Mouse (Mus musculus) intestine, embryonic 16.5 days (tissue): ENCODE data around the gene Casz1. TPM values are rescaled to one million over a fixed set of nuclear protein-coding genes. Genes with fewer than 3 reads are reported as not detected.

Source experiments
- ATAC-seq: fragments of 200-750 bp; cut with Nextera tagmentation; 2 replicates; pipeline ENCODE4 v1.8.0; 2017; ENCODE audit warnings: moderate TSS enrichment, moderate library complexity
- H3K27ac ChIP-seq: fragments of 300-500 bp; sonication (generic); 2 replicates; pipeline ENCODE4 v1.5.1; 2014; ENCODE audit warnings: mild to moderate bottlenecking, low read length
- H3K27me3 ChIP-seq: fragments of 300-500 bp; sonication (generic); replicated peaks from 2 replicates; pipeline ENCODE4 v1.6.1; 2014; ENCODE audit warnings: low read length, control low read depth, mixed read lengths; ENCODE audit not compliant: control insufficient read depth, insufficient read depth
- H3K36me3 ChIP-seq: fragments of 300-500 bp; sonication (generic); 2 replicates; pipeline ENCODE4 v1.6.1; 2014; ENCODE audit warnings: low read length, control low read depth; ENCODE audit not compliant: control insufficient read depth, insufficient read depth
- H3K4me1 ChIP-seq: fragments of 300-500 bp; sonication (generic); 2 replicates; pipeline ENCODE4 v1.6.1; 2014; ENCODE audit warnings: low read length, control low read depth, mixed read lengths; ENCODE audit not compliant: control insufficient read depth, insufficient read depth
- H3K4me2 ChIP-seq: fragments of 300-500 bp; sonication (generic); 2 replicates; pipeline ENCODE4 v1.6.1; 2014; ENCODE audit warnings: low read depth, low read length, control low read depth
- H3K4me3 ChIP-seq: fragments of 300-500 bp; sonication (generic); 2 replicates; pipeline ENCODE4 v1.5.1; 2014; ENCODE audit warnings: mild to moderate bottlenecking, low read length
- H3K9ac ChIP-seq: fragments of 300-500 bp; sonication (generic); 2 replicates; pipeline ENCODE4 v1.6.1; 2014; ENCODE audit warnings: low read depth, low read length
- H3K9me3 ChIP-seq: fragments of 300-500 bp; sonication (generic); 2 replicates; pipeline ENCODE4 v1.6.1; 2016; ENCODE audit warnings: low read length, control low read depth; ENCODE audit not compliant: control insufficient read depth
- WGBS: fragments of 180-500 bp; shearing (Covaris S2); extraction: QIAGEN DNeasy Blood & Tissue Kit; methylation state at CpG from one replicate; pipeline ENCODE4 v1.1.7; 2014; 5-methylcytosine and 5-hydroxymethylcytosine counted together
- polyA plus RNA-seq: library from polyadenylated mRNA; unstranded; fragments of >200 nt; fragmentation: Nextera tagmentation; extraction: Ambion mirVana; gene quantifications from 2 replicates; pipeline ENCODE4 v1.2.1, GENCODE M21; 2015

Gene Casz1
- polyA plus RNA-seq, 1 experiment from 2014 or later = 5.9 TPM

DNA sequence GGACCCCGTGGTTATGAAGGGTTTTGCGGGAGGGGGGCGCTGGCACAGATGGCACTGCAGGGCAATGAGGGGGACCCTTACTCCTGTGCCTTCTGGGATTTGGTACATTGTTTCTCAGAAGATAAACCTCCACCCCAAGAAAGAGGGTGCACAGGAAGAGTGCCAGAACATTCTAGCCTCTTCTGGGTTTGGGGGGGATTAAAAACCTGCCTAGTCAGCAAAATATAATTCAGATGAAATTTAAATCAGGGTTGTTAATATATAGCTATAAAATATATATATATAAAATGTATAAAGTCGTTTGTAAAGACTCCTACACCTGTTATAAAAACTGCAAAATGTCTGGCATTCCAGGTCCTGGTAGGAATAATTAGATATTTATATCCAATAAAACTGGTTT is 48.8 kb downstream of the Casz1 start:
- Histone ChIP-seq H3K4me3 (no peak overlapping the region), H3K27ac (no peak overlapping the region), H3K4me1 (peaks cover 9% of the 10 kb centered on the region), H3K36me3 (no peaks in the 10 kb centered on the region), H3K9me3 (no peaks in the 10 kb centered on the region), H3K27me3 (no peaks in the 10 kb centered on the region), H3K9ac (no peak overlapping the region), H3K4me2 (no peak overlapping the region)
- WGBS = 73% methylated on average over 4 of the region's 4 CpGs
- ATAC-seq = no peak

DNA sequence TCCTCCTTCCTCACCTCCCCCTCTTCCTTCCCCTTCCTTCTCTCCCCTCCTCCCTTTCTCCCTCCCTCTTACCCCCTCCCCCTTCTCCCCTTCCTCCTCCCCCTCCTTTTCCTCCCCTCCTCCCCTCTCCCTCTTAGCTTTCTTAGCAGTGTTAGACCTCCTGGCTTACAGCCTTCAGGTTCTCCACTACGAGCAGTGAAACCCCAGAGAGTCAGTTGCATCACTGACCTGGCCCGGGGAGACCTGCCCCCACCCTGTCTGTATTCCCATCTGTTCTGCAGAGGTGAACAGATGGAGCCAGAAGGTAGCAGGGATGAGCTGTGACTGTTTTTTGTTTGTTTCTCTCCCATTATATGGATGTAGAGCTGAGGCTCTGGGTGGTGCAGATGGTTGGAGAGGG is 49.9 kb downstream of the Casz1 start:
- ATAC-seq = no peak
- Histone ChIP-seq H3K27me3 (peaks cover 2% of the 10 kb centered on the region; the same call in 1 of the 2 replicates), H3K4me3 (no peak overlapping the region), H3K4me1 (peaks cover 9% of the 10 kb centered on the region), H3K9me3 (no peaks in the 10 kb centered on the region), H3K36me3 (no peaks in the 10 kb centered on the region), H3K9ac (no peak overlapping the region), H3K4me2 (no peak overlapping the region), H3K27ac (no peak overlapping the region)
- WGBS = 30% methylated on average over 2 of the region's 2 CpGs

DNA sequence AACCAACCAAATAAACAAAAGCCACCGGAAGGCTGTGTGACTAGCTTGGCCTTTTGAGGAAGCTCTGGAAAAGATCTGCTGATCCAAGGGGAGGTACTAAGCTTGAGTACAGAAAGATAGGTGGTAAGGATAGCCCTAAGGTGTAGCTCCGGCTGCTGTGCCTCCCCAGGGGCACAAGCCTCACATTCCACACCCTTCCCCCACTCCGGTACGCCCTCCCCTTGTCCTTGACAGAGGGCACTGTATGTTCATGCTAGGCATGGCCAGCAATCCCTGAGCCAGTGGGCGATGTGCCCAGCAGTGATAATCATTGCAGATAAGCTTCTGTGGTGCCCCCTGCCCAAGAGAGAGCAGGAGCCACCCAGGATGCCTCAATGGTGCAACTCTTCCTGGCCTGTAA is 51.3 kb downstream of the Casz1 start:
- Histone ChIP-seq H3K36me3 (no peaks in the 10 kb centered on the region), H3K4me2 (no peak overlapping the region), H3K4me3 (no peak overlapping the region), H3K27ac (no peak overlapping the region), H3K27me3 (peaks cover 9% of the 10 kb centered on the region), H3K9me3 (no peaks in the 10 kb centered on the region), H3K9ac (no peak overlapping the region), H3K4me1 (peaks cover 19% of the 10 kb centered on the region)
- no peak for ATAC-seq
- 80% methylated on average over 5 of the region's 5 CpGs for WGBS

DNA sequence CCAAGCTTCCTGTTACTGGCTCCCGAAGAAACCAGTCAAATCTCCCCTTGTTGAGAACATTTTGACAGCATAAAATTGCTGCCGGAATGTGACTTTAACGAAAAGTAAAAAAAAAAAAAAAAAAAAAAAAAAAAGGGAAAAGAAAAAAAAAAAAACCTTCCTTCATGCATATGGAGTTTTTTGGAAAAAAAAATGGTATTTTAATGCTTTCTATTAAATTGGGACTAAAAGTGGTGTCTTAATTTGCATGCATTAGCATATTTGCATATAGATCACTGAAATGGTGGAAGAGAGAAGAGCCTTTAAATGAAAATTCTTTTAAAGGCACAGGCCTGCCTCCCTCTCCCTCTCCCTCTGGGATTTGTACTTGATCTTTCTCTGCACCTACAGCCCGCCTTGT is 52.0 kb downstream of the Casz1 start:
- no peaks in the 10 kb centered on the region for H3K9me3 ChIP-seq
- H3K36me3 ChIP-seq = no peaks in the 10 kb centered on the region
- peaks cover 11% of the 10 kb centered on the region for H3K27me3 ChIP-seq
- no peak overlapping the region for H3K4me2 ChIP-seq
- WGBS = 83% methylated on average over 4 of the region's 4 CpGs
- H3K4me3 ChIP-seq = no peak overlapping the region
- H3K4me1 ChIP-seq = peaks cover 19% of the 10 kb centered on the region
- ATAC-seq = no peak
- H3K27ac ChIP-seq = no peak overlapping the region
- no peak overlapping the region for H3K9ac ChIP-seq

DNA sequence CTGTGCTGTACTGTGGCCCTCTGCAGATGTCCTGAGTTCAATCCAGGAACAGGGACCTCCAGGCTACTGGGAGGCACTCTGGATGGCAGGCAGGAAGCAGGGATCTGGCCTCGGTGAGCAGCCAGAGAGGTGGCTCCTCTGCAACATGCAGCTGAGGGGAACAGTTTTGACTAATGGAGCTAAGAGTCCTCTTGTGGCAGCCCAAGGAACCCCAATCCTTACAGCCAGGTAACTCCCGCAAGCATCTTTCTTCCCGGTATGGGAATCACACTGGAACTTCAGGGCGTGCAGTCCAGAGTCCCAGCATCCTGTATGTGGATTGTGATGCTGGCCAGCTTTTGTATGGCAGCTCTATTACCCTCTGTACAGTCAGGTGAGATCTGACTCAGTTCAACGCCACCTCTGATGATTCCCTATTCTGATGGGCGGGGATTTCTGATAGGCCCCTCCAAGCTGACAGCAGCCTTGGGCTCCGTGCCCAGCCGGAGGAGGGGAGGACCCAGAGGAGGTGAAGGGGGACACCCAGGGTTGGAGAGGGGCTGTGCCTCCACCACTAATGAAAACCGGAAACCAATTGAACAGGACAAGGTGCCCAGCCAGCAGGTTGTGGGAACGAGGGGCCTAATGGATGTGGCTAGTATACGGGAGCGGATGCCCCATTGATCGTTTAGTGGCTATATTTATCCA is 53.3 kb downstream of the Casz1 start:
- Histone ChIP-seq H3K27me3 (peaks cover 11% of the 10 kb centered on the region), H3K36me3 (no peaks in the 10 kb centered on the region), H3K4me1 (peaks cover 13% of the 10 kb centered on the region), H3K9ac (no peak overlapping the region), H3K9me3 (no peaks in the 10 kb centered on the region), H3K4me2 (no peak overlapping the region), H3K27ac (no peak overlapping the region), H3K4me3 (no peak overlapping the region)
- ATAC-seq = peak; percentile 11; the same call in 1 of the 2 replicates
- WGBS = 70% methylated on average over 13 of the region's 13 CpGs

DNA sequence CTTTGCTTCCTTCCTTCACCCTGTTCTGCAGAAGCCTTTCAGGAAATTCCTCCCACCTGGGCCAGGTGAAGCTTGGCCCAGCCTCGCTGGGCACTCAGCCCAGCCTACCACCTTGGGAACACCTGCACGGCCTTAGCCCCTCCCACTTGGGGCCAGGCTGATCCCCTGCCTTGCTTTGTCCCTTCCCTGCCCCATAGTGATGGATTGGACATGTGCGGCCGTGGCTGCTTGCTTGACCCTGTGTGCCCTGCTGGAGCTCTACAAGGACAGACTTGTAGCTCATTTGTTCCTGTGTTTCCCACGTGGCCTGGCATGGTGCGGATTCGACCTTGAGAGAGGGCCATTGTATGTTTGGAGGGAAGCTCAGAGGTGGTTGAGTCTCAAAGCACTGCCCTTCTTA is 54.0 kb downstream of the Casz1 start:
- H3K27me3 ChIP-seq = peaks cover 11% of the 10 kb centered on the region
- H3K27ac ChIP-seq = no peak overlapping the region
- H3K4me1 ChIP-seq = peaks cover 13% of the 10 kb centered on the region
- no peaks in the 10 kb centered on the region for H3K9me3 ChIP-seq
- no peak overlapping the region for H3K4me2 ChIP-seq
- no peak overlapping the region for H3K9ac ChIP-seq
- no peaks in the 10 kb centered on the region for H3K36me3 ChIP-seq
- WGBS = 61% methylated on average over 7 of the region's 7 CpGs
- ATAC-seq = peak; percentile 77
- no peak overlapping the region for H3K4me3 ChIP-seq

DNA sequence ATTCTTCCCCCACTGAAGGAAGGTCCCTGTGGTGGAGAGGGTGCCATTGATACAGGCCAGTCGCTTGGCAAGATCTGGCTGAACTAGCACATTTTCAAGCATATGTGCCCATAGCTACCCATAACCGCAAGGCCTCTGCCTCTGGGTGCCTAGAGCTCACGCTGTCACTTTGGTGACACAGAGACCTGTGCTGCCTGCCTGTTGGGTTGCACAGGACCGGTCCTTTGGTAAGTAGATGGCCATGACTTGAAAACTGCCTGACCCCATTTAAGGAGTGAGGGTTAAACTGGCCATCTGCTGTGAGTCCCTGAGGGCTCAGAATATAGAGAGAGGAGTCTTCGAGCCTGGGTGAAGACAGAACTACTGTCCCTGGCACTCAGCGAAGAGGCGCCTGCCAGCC is 55.2 kb downstream of the Casz1 start:
- Histone ChIP-seq H3K9me3 (no peaks in the 10 kb centered on the region), H3K9ac (peak overlapping the region; percentile 40; the same call in 1 of the 2 replicates), H3K4me3 (0 out of 2 replicates have a peak overlapping the region, but pooled peaks have one; percentile 19), H3K27ac (peak overlapping the region; percentile 18; the same call in 1 of the 2 replicates), H3K4me2 (peak overlapping the region; percentile 38), H3K27me3 (peaks cover 11% of the 10 kb centered on the region), H3K4me1 (peaks cover 13% of the 10 kb centered on the region), H3K36me3 (no peaks in the 10 kb centered on the region)
- ATAC-seq = no peak
- WGBS = 52% methylated on average over 7 of the region's 7 CpGs

DNA sequence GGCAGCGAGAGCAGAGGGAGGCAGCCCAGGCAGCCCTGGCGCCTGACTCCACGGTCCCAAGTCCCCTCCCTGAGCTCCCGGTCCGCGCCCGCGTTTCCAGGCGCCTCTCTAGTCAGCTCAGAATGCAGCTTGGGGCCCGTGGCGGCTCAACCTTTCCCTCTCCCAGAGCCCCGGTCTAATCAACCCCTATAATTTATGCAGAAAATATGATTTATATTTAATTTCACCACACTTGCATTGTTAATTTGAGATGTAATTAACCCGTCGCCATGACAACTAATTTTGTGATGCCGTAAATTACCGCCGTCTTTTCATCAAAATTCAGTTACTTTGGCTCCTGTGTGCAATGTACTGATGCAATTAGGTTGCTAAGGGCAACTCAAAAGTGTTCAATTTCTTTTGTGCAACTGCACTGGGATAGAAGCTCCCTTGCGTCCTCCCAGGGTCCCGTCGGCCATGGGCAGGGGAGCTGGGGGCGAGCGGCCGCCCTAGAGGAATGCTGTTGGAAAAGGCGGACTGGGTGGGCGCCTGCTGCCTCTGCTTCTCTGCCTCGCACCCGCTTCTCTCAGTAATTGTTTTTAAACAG is 55.8 kb downstream of the Casz1 start:
- ATAC-seq = peak; percentile 58
- H3K27me3 ChIP-seq = peaks cover 11% of the 10 kb centered on the region
- no peak overlapping the region for H3K27ac ChIP-seq
- H3K4me3 ChIP-seq = peak overlapping the region; percentile 19
- H3K4me1 ChIP-seq = peaks cover 13% of the 10 kb centered on the region
- H3K9ac ChIP-seq = peak overlapping the region; percentile 40; the same call in 1 of the 2 replicates
- WGBS = 9% methylated on average over 27 of the region's 27 CpGs
- H3K4me2 ChIP-seq = peak overlapping the region; percentile 38
- no peaks in the 10 kb centered on the region for H3K9me3 ChIP-seq
- no peaks in the 10 kb centered on the region for H3K36me3 ChIP-seq

DNA sequence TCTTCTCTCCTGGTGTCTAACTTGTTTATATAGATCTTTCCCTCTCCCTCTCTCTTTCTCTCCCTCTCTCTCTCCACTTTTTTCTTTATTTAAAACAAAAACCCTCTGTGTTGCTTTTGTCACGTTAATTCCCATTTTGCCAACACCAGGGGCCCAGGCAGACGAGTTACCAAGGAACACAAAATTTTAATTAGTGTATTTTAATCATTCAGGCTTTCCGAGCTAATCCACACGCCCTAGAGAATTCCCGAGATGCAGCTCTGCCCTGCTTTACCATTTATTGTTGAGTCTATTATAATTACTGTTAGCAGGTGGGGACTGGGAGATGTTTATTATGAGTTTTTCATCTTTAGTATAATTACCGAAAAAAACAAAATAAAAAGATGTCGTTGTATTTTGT is 56.4 kb downstream of the Casz1 start:
- WGBS = 60% methylated on average over 7 of the region's 7 CpGs
- H3K4me1 ChIP-seq = peaks cover 13% of the 10 kb centered on the region
- peaks cover 11% of the 10 kb centered on the region for H3K27me3 ChIP-seq
- H3K36me3 ChIP-seq = no peaks in the 10 kb centered on the region
- H3K4me2 ChIP-seq = peak overlapping the region; percentile 38; the same call in 1 of the 2 replicates
- no peak overlapping the region for H3K4me3 ChIP-seq
- H3K27ac ChIP-seq = no peak overlapping the region
- no peaks in the 10 kb centered on the region for H3K9me3 ChIP-seq
- no peak for ATAC-seq
- no peak overlapping the region for H3K9ac ChIP-seq
